Mouse (Mus musculus) ovary, adult 18-20 months (tissue): Measurements from ENCODE around the gene Chd3.
"Not testable (repeated sequence)": the region's sequence is repeated elsewhere in the genome, so short reads cannot be mapped to it uniquely, and the experiment has no call there.

ENCODE experiments used
- DNase-seq: peaks from one replicate; pipeline ENCODE4 v3.0.0; 2022; ENCODE audit warnings: low spot score, mixed read lengths

Chd3 gene

DNA sequence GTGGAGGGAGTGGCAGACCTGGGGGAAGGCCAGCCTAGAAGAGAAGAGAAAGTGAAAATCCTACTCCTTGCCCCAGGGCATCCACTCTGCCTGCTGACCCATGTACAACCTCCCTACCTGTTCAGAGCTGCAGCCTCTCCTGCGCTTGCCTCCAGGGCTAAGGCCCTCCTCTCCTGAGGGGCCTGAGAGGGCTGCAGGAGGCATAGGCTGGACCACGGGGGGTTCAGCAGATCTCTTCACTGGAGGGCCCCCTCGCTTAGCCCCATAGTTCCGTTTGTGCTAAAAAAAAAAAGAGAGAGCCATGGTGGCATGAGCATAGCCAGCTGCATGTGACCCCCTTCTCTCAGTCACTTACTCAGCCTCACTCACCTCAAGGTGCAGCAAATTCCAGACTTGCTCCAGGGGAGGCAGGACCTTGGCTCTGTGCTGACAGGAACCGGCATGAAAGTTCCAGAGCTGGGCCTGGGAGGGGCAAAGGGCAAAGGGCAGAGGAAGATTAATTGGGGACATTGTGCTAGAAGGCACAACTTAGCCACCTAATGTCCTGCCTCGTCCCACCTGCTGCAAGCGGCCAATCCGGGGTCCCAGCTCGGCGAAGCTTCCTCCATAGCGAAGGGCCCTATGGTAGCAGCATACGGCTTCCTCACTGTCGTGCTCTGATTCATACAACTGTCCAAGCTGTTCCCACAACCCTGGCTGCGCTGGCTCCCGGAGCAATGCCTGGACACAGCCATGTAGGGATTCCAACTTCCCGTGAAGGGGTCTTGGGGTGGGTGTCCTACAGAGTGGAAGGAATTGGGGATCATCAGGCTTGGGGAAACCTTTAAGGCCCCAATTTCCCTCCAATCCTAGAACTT is 37.9 kb upstream of the Chd3 start:
- DNase-seq: no peak

DNA sequence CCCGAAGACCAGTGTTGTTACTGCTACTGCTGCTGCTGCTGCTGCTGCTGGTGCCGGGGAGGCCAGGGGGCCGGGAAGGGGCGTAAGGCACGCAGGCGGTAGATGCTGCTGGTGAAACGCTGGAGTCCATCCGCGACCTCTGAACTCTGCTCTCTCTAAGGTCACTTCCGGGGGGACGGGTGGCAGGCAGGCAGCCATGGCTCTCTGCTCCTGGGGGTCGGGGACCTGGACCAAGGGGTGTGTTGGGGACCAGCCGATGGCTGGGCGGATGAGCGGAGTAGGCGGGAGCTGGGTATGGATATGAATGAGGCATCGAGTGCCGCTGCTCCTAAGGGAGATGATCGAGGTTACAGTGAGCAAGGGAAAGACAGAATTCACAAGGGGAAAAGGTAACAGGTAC is 37.1 kb upstream of the Chd3 start:
- peak; percentile 2 for DNase-seq

DNA sequence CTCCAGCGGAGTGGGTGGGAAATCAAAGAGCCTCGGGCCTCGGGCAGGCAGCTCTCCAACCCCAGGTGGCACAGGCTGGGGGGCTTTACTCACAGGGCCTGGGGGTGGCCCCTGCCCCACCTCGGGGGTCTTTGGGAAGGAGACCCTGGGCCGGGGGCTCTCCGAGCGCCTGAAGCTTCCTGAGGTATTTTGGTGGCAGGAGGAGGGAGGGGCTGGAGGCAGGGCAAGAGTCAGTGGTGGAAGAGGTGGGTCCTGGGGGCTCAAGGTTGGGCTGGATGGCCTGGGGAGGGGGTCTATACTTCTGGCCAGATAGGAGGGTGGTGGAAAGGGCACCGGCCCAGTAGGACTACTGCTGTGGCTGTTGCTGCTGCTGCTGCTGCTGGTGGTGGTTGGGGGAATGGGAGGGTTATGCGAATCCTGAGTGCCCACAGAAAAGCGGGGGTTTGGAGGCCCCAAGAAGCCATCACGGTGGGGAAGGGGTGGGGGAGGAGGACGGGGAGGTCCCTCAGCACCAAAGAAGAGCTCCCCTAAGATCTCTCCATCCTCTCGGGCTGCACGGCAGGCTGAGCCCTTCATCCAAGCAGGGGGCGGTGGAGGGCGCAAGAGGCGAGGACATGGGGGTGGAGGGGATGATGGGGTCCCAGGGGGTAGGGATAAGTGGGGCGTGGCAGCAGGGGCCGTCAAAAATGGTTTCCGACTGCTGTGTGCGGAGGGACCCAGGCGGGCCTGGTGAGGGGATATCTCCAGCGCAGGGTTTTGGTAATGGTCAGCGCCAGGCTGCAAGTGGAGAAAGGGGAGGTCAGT is 36.4 kb upstream of the Chd3 start:
- peak; percentile 4 for DNase-seq

DNA sequence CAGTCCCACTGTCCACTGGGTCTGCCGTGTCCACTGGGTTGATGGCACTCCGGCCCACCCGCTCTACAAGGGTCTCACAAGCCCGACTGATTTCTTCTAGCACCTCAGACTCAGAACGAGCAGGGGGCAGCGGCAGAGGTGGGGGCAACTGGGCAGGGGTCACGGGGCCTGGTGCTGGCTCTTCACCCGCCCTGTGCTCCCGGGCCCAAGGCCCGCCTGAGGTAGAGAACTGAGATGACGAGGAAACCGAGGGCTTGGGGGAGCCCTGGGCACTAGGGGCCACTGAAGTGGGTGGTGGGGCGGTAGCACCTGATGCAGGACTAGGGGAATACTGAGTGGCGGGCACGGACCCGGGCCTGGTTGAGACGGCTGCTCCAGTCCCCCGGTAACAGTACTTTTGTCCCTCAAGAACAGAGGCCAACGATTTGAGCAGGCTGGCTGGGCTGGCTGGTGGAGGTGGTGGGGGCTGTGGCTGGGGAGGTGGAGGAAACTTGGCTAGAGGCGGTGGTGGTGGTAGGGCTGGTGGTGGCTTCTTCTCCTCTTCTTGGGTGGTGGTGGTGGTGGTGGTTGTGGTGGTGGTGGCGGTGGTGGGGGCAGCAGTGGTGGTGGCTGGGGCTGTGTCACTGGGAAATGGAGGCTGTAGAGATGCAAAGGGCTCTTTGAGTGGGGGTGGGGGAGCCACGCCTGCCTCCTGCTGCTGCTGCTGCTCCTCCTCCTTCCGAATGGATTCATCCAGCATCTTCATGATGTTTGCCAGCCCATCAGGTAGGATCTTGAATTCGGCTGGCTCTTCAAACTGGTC is 35.6 kb upstream of the Chd3 start:
- peak; percentile 10 for DNase-seq

DNA sequence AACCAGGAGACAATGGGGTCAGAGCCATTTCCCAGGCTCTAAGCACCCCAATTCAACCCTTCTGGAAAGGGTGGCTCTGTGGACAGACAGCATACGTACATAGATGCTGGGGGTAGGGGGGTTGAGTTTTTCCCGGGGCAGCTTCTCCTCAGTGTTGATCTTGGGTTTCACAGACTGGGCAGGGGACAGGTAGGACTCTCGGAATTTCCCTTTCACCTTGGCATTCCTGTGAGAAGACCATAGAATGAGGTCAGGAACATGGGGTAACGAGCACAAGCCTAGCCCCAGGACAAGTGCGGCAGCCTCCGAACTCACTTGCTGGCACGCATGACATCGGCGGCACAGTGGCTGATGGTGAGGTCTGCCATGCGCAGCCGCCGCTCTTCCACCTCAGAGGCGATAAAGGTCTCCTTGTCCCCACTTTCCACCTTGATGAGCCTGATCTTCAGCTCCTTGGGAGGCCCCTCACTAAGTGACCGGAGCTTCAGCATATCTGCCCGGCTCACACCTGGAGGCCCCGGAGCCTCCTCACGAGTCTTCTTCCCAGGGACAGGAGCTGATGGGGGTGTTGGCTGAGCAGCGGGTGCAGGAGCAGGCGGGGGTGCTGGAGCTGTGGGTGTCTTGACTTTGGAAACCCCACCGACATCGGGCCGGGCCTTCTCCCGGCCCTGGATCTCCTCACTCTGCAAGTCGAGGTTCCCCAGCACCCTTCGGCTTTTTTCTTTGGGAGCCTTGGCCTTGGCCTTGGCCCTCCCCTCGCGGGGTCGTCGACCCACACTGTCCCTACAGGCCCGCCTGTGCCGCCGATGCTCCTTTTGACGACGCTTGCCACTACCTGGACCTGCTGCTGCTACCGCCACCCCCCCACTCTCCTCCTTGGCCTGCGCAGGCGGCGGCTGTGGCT is 34.7 kb upstream of the Chd3 start:
- peak; percentile 5 for DNase-seq

DNA sequence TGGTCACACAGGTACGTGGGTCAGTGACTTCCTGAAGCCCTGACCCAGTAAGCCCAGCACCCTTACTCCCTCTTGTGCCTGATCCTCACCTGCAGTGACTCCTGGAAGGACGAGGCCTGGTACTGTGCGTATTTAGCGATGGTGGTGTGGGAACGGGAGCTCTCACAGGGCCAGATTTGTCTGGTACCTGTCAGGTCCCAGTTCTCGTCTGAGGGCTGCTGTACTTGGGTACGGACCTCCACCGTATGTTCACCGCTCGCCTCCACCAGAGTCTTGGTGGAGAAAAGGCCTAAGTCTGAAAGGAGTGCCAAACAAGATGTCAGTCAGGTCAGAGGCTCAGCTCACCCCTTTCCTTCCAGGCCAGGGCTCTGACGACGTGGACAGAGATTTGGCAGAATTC is 32.8 kb upstream of the Chd3 start:
- DNase-seq: no peak

DNA sequence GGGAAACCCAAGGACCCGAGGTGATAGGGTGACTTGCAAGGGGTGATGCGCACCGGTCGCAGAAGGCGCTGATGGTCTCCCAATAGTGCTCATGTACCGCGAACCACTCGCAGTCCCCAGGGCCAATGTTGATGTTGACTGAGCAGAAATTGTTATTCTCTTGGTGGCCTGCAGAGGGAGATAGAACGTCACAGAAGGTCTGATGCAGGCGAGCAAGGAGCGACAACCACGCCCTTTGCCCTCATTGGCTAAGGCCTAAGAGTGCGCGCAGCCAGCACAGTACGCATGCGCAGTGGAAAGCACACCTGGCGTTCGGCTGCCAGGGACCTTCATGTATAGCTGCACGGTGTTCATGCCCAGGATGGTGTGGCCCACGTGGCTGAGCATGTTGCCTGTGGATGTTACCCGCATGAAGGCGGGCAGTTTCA is 32.0 kb upstream of the Chd3 start:
- peak; percentile 79 for DNase-seq

DNA sequence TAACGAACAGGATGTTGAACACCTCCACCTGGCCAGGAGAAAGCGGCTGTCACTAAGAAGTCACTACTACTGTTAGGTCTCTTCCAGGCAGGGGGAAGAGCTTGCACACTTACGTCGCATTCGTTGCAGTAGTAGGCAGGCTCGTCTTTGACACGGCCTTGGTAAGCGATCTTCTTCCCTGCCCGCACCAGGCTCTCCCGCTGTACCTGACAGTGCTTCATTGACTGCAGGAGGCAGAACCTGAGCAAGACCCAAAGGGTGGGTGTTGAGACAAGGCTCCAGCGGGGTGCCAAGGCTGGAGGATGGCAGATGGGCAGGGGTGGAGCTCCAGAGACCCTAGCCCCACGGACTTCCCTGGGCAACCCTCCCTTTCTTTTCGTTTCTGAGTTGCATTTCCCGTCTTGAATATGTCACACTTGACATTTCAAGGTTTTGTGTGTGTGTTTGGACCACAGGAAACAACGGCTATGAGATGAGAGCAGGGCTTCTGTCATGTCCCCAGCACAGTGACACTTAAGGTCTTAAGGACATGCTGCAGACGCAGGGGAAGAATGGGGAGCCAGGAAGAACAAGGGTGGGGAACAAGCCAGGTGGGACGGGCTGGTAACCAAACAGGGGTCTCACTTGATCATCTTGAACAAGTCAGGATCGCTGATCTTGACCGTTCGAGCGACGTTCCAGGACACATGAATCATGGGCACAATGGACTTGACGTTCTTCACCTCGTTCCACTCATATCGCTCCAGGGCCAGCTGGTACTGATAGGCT is 31.1 kb upstream of the Chd3 start:
- DNase-seq: peak; percentile 5

DNA sequence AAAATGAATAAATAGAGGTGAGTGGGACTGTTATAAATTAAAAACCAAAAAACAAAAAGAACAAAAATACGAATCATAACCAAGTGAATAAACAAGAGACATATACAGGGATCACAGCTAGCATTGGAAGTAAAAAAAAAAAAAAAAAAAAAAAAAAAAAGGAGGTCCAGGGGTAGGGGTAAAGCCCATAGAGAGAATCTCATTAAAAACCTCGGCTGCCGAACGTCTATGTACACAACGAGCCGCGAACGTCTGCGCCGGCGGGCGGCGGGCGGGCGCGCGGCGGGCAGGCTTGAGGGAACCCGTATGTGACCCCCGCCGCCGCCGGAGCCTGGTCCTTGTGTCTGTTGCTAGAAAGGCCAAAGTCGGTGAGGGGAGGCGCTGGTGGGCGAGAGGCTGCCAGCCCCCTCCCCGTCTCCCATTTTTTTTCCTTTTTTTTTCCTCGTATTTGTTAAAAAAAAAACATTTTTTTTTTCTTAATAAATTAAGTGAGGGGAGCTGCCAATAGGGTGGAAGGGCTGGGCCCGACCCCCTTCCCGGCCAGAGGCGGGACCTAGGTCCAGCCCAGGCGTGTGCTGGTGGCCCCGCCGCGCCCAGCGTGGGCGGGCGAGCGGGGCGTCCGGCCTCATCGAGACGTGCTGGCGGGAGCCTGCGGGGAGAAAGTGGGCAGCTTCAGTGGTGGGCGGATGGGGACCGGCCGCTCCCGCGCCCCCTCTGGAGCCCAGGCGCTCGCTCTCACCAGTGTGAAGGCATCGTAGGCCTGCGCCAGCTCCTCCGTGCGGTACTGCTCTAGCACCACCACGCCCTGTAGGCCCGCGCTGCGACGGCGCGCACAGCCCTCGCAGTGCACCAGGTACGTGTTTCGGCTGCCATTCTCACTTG is 30.2 kb upstream of the Chd3 start:
- no peak for DNase-seq

DNA sequence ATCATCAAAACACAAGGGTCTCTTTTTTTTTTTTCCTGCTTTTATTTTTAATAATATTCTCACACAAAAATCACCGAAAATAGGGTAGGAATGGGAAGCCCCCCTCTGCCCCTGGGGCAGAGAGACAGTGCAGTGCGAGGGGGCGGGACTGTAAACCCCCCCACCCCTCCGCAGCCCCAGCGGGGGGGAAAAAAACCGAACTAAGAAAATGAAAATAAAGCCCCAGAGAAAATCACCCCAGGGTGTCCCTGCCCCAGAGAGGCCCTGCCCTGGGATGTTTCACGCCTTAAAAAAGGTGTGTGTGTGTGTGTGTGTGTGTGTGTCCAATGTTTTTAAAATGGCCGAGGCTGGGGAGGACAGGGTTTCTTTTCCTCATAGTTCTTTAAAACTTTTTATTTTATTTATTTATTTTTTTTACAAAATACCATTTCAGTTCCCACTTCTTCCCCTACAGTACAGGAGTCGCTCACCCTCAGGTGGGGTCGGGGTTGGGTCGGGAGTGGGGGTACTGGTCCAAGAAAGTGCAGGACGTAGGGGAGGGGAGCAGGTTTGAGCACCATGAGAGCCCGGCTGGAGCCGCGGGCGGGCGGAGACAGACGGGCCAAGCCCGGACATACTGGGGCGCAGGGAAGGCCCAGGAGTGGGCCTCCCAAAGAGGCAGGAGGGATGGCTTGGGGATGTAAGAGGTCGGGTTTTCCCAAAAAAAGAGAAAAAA is 29.4 kb upstream of the Chd3 start:
- DNase-seq: no peak

DNA sequence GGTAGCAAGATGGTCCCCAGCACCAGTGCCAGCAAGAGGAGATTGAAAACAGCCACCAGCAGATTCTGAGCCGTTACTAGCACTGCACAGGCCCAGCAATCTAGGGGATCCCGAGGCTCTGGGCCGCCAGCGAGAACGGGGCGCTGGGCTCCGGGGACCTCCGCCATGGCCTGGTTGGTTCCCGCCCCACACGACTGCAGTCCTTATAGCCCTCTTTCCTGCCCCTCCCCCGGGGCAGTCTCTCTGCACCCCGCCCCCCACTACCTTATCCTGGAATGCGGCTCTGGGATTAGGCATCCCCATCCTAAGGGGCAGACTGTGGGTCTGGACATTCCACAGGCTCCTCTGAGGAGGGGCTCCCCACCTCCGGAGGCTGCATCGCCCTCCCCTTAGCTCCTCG is 28.9 kb upstream of the Chd3 start, which contains the start of gene Tmem88:
Gene Tmem88 (minus strand): TSS at position 176 of the 400 bp plus-strand sequence.
- peak; percentile 8 for DNase-seq

DNA sequence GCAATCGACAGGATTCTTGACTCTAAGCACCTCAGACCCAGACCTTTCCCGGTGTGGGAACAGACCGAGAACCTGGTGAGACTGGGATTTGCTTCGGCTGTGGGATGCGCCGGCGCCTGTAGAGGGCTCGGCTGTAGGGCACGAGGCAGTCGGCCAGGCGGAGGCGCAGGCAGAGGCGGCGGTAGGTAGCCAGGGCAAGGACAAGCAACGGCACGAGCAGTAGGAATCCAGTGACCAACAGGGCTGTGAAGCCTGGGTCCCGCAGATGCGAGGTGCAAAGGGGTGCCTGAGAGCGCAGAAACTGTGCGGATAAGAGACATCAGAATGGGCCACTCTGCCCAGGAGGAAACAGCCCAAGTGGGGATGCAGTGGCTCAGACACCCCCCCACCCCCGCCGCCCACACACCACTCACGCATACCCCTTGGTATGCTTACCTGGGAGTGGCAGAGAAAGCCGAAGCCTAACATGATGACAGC is 28.4 kb upstream of the Chd3 start:
- peak; percentile 17 for DNase-seq

DNA sequence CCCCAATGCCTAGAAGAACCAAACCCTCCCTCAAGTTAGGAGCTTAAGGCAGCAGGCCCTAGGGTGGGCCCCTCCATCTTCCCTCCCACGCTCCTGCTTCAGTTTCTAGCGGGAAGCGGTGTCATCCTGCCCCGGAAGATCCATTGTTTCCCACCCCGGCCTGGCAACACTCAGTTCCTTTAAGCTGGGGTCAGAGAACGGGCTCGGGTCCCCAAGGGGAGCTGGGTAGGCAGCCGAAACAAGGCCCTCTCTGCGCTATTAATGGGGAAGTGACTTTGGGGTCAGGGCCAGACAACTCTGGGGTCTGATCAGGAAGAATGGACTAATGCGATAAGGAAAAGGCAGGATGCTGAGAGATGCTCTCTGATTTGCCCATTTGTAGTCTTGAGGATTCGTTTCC is 27.6 kb upstream of the Chd3 start:
- peak; percentile 40 for DNase-seq

DNA sequence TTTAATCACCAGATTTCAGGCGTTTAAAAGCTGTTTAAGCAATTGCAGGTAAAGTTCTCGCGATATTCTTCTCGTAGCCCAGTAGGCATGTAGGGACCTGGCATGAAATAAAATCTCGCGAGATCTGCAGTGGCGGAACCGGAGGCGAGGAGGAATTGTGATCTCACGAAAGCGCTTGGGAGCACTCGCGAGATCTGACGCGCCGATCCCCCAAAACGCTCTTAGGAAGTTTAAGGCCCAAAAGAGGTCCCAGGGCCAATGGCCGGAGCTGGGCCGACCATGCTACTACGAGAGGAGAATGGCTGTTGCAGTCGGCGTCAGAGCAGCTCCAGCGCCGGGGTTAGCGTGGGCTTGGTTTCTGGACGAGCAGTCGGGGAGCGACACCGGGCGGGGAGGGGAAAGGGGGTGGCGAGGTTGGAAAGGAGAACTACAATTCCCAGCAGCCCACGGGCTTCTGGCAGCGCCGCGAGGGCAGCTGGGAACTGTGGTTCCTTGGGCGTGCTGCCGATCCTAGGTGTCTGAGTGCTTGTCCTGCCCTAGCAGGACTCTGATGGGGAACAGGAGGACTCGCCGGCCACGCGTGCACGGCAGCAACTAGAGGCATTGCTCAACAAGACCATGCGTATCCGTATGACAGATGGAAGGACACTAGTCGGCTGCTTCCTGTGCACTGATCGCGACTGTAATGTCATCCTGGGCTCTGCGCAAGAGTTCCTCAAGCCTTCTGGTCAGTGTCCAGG is 26.6 kb upstream of the Chd3 start:
- DNase-seq: peak; percentile 96

DNA sequence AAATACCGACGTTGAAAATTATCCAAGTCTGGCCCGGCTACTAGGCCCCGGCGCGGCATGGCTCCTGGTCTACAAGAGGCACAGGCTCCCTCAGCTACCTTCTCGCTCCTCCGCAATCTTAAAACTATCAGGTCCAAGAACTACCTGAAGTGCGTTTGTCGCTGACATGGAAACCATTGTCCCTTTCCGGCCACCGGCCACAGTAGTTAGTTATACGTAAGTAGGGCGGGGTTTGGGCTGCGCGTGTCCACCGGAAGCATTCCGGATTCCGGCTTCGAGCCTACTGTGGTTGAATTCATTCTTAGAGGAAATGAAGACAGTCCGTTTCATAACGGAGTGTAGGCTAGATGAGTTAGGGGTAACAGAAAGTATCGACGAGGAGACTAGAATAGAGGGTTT is 26.0 kb upstream of the Chd3 start, which contains the start of the genes Naa38 and Cyb5d1:
Gene Naa38 (plus strand): TSS at position 253 of the 399 bp plus-strand sequence.
Gene Cyb5d1 (minus strand): TSS at position 397 of the 399 bp plus-strand sequence.
- DNase-seq: peak; percentile 86

DNA sequence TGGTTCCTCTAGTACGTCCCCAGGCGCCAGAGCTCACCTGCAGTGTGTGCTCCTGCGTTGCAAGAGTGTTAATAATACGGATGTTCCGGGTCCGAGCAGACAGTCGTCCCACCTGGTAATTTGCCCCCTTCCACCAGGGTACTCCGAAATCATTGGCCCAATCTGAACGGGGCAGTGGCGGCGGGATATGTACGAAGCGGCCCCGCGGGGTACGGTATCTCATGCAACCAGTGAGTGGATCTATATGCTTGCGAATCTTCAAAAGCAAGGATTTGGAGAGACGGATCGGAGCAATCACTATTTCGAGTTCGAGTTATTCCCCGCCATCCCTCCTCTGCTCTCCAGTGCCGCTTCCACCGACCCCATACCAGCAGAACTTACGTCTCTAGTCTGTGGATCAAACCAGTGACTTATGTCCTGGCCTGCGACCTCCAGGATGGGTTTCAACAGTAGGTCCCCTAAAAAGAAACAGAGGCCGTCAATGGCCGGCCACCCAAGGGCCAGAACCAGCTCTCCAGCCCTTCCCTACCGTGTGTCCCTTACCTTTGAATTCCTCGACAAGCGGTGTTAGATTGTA is 25.5 kb upstream of the Chd3 start:
- not testable (repeated sequence) for DNase-seq

DNA sequence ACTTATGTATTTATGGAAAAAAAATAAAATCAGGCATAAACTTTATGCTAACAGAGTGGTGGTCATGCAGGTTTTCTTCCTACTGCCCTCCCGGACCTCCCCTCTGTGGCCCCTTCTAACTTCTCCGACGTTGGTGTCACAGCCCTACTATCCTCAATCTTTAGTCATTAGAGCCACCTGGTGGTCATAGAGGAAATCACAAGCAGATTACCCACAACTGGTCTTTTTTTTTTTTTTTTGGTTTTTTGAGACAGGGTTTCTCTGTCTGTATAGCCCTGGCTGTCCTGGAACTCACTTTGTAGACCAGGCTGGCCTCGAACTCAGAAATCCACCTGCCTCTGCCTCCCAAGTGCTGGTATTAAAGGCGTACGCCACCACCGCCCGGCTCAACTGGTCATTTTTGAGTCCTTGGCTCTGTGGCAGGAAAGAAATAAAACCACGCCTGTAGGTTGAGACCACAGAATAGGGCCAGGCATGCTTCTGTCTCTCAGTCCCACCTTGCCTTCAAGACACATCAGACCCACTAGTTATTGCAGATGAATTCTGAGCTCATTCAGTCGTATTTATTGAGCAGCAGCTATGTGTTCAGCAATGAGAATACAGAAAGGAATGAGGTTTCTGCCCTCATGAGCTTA is 21.3 kb upstream of the Chd3 start:
- peak; percentile 17 for DNase-seq
